Mouse (Mus musculus) heart, embryonic 14.5 days (tissue): ENCODE data around the gene Atf3. TPM values are rescaled to one million over a fixed set of nuclear protein-coding genes. Genes with fewer than 3 reads are reported as not detected.
A peak's percentile ranks its signal among the peaks of the same experiment; 100 is the strongest.

Source experiments
- ATAC-seq: fragments of 200-750 bp; cut with Nextera tagmentation; 2 replicates; pipeline ENCODE4 v1.8.0; 2017; ENCODE audit warnings: low read depth, moderate TSS enrichment; ENCODE audit not compliant: insufficient number of reproducible peaks, insufficient read depth, low FRiP score
- H3K27ac ChIP-seq, 2 experiments: fragments of 200-500 bp in 1 of 2; fragments of 300-500 bp in 1 of 2; sonication (generic) in 1 of 2; replicated peaks in 1 of 2; 2 replicates each; pipeline ENCODE4 v1.5.1; 2012 to 2014; ENCODE audit warnings: low read depth in 2 of 2, low read length in 2 of 2, control low read depth in 1 of 2, mild to moderate bottlenecking in 1 of 2, mixed read lengths in 1 of 2; ENCODE audit not compliant: control insufficient read depth in 1 of 2, insufficient read depth in 1 of 2
- H3K27me3 ChIP-seq: fragments of 300-500 bp; sonication (generic); 2 replicates; pipeline ENCODE4 v1.6.1; 2014; ENCODE audit warnings: mild to moderate bottlenecking, low read length, control low read depth; ENCODE audit not compliant: control insufficient read depth, insufficient read depth
- H3K36me3 ChIP-seq: fragments of 300-500 bp; sonication (generic); 2 replicates; pipeline ENCODE4 v1.6.1; 2014; ENCODE audit warnings: mild to moderate bottlenecking, control low read depth, low read length, mixed read lengths; ENCODE audit not compliant: control insufficient read depth, insufficient read depth
- H3K4me1 ChIP-seq, 2 experiments: fragments of 200-500 bp in 1 of 2; fragments of 300-500 bp in 1 of 2; sonication (generic) in 1 of 2; 2 replicates each; pipeline ENCODE4 v1.6.1; 2012 to 2014; ENCODE audit warnings: low read length in 2 of 2, control low read depth in 1 of 2, mixed read lengths in 1 of 2; ENCODE audit not compliant: control insufficient read depth in 2 of 2, insufficient read depth in 2 of 2
- H3K4me2 ChIP-seq: fragments of 300-500 bp; sonication (generic); 2 replicates; pipeline ENCODE4 v1.6.1; 2014; ENCODE audit warnings: mild to moderate bottlenecking, low read length
- H3K4me3 ChIP-seq, 2 experiments: fragments of 200-500 bp in 1 of 2; fragments of 300-500 bp in 1 of 2; sonication (generic) in 1 of 2; 2 replicates each; pipeline ENCODE4 v1.5.1; 2012 to 2014; ENCODE audit warnings: low read length in 2 of 2, mild to moderate bottlenecking in 2 of 2, control low read depth in 1 of 2, low read depth in 1 of 2, moderate library complexity in 1 of 2; ENCODE audit not compliant: control insufficient read depth in 1 of 2, insufficient read depth in 1 of 2
- H3K9ac ChIP-seq: fragments of 300-500 bp; sonication (generic); 2 replicates; pipeline ENCODE4 v1.6.1; 2014; ENCODE audit warnings: mild to moderate bottlenecking, low read length
- H3K9me3 ChIP-seq: fragments of 300-500 bp; sonication (generic); 2 replicates; pipeline ENCODE4 v1.6.1; 2016; ENCODE audit warnings: low read length, control low read depth; ENCODE audit not compliant: control insufficient read depth
- WGBS: fragments of 180-500 bp; shearing (Covaris S2); extraction: QIAGEN DNeasy Blood & Tissue Kit; methylation state at CpG from one replicate; pipeline ENCODE4 v1.1.7; 2014; 5-methylcytosine and 5-hydroxymethylcytosine counted together
- polyA plus RNA-seq: library from polyadenylated mRNA; unstranded; fragments of >200 nt; fragmentation: Nextera tagmentation; extraction: Ambion mirVana; gene quantifications from 2 replicates; pipeline ENCODE4 v1.2.1, GENCODE M21; 2014

The Atf3 gene
- 15.6 and 17.8 TPM in 2 replicates for polyA plus RNA-seq

DNA sequence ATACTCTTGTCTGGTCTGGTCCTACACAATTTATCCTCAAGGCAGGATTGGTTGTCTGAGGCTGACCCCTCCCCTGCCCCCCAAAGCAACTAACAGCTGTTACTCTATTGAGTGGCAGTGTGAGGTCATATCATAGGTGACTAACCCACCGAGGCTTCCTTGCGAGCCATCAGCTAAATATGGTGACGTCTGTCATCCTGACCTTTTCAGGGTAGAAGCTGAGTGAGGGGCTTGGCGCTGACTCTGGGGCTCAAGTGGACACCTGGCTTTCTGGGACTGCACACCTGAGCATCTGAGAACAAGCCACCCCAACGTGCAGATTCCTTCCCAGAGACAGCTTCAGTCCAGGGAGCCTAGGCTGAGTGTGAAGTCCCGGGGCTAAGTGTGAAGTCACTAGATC, at the start of gene Atf3:
Gene Atf3, minus strand, starts transcription at position 101 of the 400 bp plus-strand sequence.
- Histone ChIP-seq H3K27me3 (no peaks in the 10 kb centered on the region), H3K36me3 (no peaks in the 10 kb centered on the region), H3K27ac (no peak within 1 kb of the TSS), H3K4me2 (no peak within 1 kb of the TSS), H3K9ac (no peak within 1 kb of the TSS), H3K4me3 (no peak within 1 kb of the TSS), H3K9me3 (no peaks in the 10 kb centered on the region), H3K4me1 (peaks cover 0 to 4% of the 10 kb centered on the region in 2 experiments; a peak in 1 of 4 replicates)
- WGBS = 48% methylated on average over 6 of the region's 6 CpGs
- ATAC-seq = no peak

DNA sequence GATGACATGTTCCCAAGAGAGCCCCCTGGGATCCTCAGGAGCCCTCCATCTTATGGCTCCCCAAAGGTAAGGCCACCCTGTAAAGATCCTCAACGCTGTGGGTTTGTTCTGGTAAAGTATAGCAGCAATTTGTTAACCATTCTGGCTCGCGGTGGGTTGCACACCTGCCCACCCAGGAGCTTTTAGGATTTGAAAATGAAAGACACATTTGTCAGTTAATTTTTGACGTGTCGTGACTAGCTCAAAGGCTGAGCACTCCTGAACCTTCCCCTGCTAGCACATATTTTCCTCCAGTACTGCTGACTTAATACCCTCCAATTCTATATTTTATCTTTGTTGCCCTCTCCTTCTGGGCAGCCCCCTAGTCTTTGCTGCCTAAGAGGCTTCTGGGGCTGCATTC, 49.3 kb upstream of the Atf3 start:
- no peak overlapping the region for H3K4me2 ChIP-seq
- ATAC-seq = no peak
- 92% methylated on average over 5 of the region's 5 CpGs for WGBS

DNA sequence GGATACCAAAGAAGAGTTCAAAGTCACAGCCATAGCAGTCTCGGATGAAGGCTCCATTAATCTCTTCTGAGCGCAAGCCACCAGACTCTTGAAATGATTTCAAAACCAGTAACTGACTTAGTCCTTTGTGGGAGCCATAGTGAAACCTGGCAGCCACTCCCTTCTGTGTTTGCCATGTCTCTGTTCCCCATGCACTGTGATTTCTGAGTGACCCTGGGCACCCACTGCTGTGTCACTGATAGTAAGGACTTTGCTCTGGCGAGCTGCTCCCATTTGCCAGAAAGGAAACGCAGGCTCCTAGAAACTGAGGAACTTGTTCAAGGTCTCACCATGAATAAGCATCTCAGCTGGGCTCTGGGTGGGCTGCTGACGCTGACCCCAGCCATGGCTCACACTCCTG, 45.6 kb upstream of the Atf3 start:
- Histone ChIP-seq H3K4me1 (peaks cover 9% of the 10 kb centered on the region in 2 experiments), H3K36me3 (no peaks in the 10 kb centered on the region), H3K27ac (no peak overlapping the region), H3K27me3 (no peaks in the 10 kb centered on the region), H3K4me2 (no peak overlapping the region), H3K9me3 (no peaks in the 10 kb centered on the region), H3K4me3 (no peak overlapping the region), H3K9ac (no peak overlapping the region)
- WGBS = 86% methylated on average over 5 of the region's 5 CpGs
- ATAC-seq = no peak

More for the DNA sequence above, 49.3 kb upstream of the Atf3 start:
- Histone ChIP-seq H3K9me3 (no peaks in the 10 kb centered on the region), H3K4me1 (peaks cover 21 to 26% of the 10 kb centered on the region in 2 experiments), H3K27ac (no peak overlapping the region), H3K27me3 (no peaks in the 10 kb centered on the region), H3K36me3 (no peaks in the 10 kb centered on the region), H3K9ac (no peak overlapping the region), H3K4me3 (no peak overlapping the region)

DNA sequence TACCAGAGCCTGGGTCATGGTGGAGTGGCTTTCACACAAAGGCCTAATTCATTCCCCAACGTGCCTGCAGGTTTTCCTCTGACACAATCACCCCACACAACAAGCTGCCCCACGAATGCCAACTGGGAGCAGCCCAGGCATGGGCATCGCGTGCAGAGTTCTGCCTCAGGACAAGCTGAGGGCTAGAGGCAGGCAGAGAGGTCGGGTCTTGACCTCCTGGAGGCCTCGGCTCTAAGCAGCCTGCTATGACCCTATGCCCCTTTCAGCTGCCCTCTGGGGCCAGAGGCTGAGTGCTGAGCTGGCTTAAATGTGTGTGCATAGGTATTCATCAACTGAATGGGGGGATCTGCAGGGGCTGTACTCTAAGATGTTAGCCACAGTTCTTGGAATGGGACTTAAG, 44.0 kb upstream of the Atf3 start:
- Histone ChIP-seq H3K9me3 (no peaks in the 10 kb centered on the region), H3K27me3 (no peaks in the 10 kb centered on the region), H3K4me2 (no peak overlapping the region), H3K36me3 (no peaks in the 10 kb centered on the region), H3K9ac (no peak overlapping the region), H3K27ac (no peak overlapping the region), H3K4me1 (peaks cover 3 to 7% of the 10 kb centered on the region in 2 experiments; a peak in 3 of 4 replicates), H3K4me3 (no peak overlapping the region)
- no peak for ATAC-seq
- 71% methylated on average over 6 of the region's 6 CpGs for WGBS

DNA sequence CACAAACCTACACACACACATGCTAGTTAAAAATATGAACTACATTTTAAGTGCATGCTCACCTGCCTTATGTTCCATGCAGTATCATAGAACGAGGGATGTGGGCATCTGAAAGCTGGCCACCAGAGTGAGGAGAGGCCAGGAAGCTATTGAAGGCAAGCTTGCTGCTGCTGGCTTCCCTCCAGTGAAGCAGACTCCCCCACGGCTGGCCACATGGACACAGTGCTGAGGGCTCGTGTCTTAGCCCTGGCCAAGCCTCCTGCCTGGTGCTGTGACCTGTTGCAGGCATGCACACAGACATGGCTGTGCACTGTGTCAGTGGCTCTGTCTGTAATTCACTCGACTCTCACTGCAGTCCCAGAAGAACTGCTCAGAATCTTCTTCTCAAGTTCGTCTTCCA, 41.8 kb upstream of the Atf3 start:
- H3K4me1 ChIP-seq = peaks cover 3 to 9% of the 10 kb centered on the region in 2 experiments
- no peak overlapping the region for H3K4me2 ChIP-seq
- no peaks in the 10 kb centered on the region for H3K36me3 ChIP-seq
- no peaks in the 10 kb centered on the region for H3K27me3 ChIP-seq
- no peak for ATAC-seq
- H3K9ac ChIP-seq = no peak overlapping the region
- 55% methylated on average over 5 of the region's 5 CpGs for WGBS
- no peak overlapping the region for H3K27ac ChIP-seq
- H3K9me3 ChIP-seq = no peaks in the 10 kb centered on the region
- H3K4me3 ChIP-seq = no peak overlapping the region

- Histone ChIP-seq H3K27ac (no peak overlapping the region), H3K9me3 (no peaks in the 10 kb centered on the region), H3K27me3 (no peaks in the 10 kb centered on the region), H3K9ac (no peak overlapping the region), H3K4me2 (0 out of 2 replicates have a peak overlapping the region, but pooled peaks have one; percentile 12), H3K4me1 (peaks cover 3 to 9% of the 10 kb centered on the region in 2 experiments), H3K36me3 (no peaks in the 10 kb centered on the region), H3K4me3 (no peak overlapping the region)
- 21% methylated on average over 7 of the region's 7 CpGs for WGBS
- ATAC-seq = no peak
Measured at GRCm38 (mm10) chr1:191259121-191259520, 41.3 kb upstream of the Atf3 start.

DNA sequence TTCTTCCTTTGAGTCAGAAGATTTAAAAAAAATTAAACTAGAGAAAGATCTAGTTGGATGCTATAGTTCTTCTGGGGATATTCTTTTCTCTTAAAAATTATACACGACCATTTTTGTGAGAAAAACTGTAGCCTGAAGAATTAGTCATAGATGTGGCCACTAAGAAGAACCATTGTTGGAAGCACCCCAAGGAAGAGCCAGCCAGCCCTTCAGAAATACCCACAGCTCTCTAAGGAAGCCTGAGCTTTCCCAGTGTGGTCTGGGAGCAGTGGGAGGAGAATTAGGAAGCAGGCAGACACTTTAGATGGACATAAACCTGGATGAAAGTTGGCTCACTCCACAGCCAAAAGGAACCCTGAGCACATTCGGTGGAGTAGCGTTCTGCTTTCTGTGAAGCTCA, 40.7 kb upstream of the Atf3 start:
- H3K4me2 ChIP-seq = no peak overlapping the region
- no peak overlapping the region for H3K9ac ChIP-seq
- no peak for ATAC-seq
- H3K27ac ChIP-seq = no peak overlapping the region
- WGBS = 47% methylated on average over 3 of the region's 3 CpGs
- H3K4me1 ChIP-seq = peaks cover 3 to 9% of the 10 kb centered on the region in 2 experiments
- no peaks in the 10 kb centered on the region for H3K27me3 ChIP-seq
- H3K4me3 ChIP-seq = no peak overlapping the region
- no peaks in the 10 kb centered on the region for H3K9me3 ChIP-seq
- no peaks in the 10 kb centered on the region for H3K36me3 ChIP-seq

DNA sequence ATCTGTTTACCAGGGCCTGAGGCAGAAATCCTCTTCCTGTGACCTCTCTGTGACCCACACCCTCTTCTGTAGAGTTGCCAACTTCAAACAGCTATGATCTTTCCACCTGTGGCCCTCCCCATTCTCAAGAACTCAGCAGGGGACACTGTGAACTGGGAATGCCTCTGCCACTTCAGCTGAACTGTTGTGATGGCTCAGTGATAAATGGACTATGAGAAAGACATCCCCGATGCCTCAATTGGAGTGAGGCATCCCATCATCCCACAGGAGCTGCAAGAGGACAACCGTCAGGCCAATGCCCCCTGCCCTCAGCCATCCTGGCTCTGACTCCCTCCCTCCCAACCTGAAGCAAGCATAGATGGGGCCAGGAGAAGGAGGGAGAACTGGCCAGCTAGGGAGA, 40.1 kb upstream of the Atf3 start:
- ATAC-seq = no peak
- no peaks in the 10 kb centered on the region for H3K27me3 ChIP-seq
- H3K4me1 ChIP-seq = peaks cover 3 to 9% of the 10 kb centered on the region in 2 experiments
- WGBS = 63% methylated on average over 2 of the region's 2 CpGs
- no peaks in the 10 kb centered on the region for H3K9me3 ChIP-seq
- no peak overlapping the region for H3K4me2 ChIP-seq
- H3K27ac ChIP-seq = no peak overlapping the region
- no peak overlapping the region for H3K9ac ChIP-seq
- H3K4me3 ChIP-seq = no peak overlapping the region
- no peaks in the 10 kb centered on the region for H3K36me3 ChIP-seq
